Mouse (Mus musculus): ENCODE measurements around the gene Zfp961. TPM values are rescaled to one million over a fixed set of nuclear protein-coding genes. Genes with fewer than 3 reads are reported as not detected.
"Not testable (repeated sequence)": the region's sequence is repeated elsewhere in the genome, so short reads cannot be mapped to it uniquely, and the experiment has no call there.

Gene Zfp961
- polyA plus RNA-seq, 1 experiment from 2014 or later, result 22.9 TPM

DNA sequence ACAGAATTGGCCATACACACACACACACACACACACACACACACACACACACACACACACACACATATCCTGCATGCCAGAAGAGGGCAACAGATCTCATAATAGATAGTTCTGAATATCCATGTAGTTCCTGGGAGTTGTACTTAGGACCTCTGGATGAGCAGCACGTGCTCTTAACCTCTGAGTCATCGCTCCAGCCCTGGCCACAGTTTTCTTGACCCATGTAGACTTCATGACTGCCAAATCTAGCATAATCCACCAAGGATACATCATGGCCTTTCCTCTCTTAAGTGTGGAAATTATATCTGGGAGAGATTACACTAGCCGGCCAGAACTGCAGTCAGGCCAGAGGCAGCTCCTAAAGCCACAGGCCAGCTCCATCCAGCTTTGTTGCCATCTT is 24.3 kb upstream of the Zfp961 start:
- H3K36me3 ChIP-seq (ENCODE audit: control insufficient read depth, insufficient read depth, low read length), result peaks cover 6% of the 10 kb centered on the region
- no peaks in the 10 kb centered on the region for H3K4me1 ChIP-seq (ENCODE audit: control insufficient read depth, insufficient read depth, low read length)
- H3K9ac ChIP-seq (ENCODE audit: low read length), result no peak overlapping the region
- no peak for DNase-seq (ENCODE audit: low spot score)
- WGBS, result 100% methylated on average over 3 of the region's 3 CpGs
- no peaks in the 10 kb centered on the region for H3K27me3 ChIP-seq (ENCODE audit: control insufficient read depth, insufficient read depth, low read length)
- no peak for ATAC-seq (ENCODE audit: insufficient read depth, low FRiP score, low TSS enrichment)
- H3K4me2 ChIP-seq (ENCODE audit: low read depth), result no peak overlapping the region
- H3K9me3 ChIP-seq (ENCODE audit: control insufficient read depth, low read length), result 0 out of 2 replicates have a peak, but pooled peaks cover 2% of the 10 kb centered on the region
- no peak overlapping the region for H3K27ac ChIP-seq (ENCODE audit: low read depth, low read length)
- H3K4me3 ChIP-seq (ENCODE audit: low read depth, low read length), result no peak overlapping the region

GRCm38 (mm10) chr8:71927779-71928178 is 23.1 kb upstream of the Zfp961 start:
- H3K36me3 ChIP-seq (ENCODE audit: control insufficient read depth, insufficient read depth, low read length), result peaks cover 7% of the 10 kb centered on the region
- H3K9me3 ChIP-seq (ENCODE audit: control insufficient read depth, low read length), result 0 out of 2 replicates have a peak, but pooled peaks cover 3% of the 10 kb centered on the region
- DNase-seq (ENCODE audit: low spot score) (no peak), ATAC-seq (ENCODE audit: insufficient read depth, low FRiP score, low TSS enrichment) (no peak)
- H3K4me3 ChIP-seq (ENCODE audit: low read depth, low read length), result no peak overlapping the region
- H3K27ac ChIP-seq (ENCODE audit: low read depth, low read length), result no peak overlapping the region
- H3K27me3 ChIP-seq (ENCODE audit: control insufficient read depth, insufficient read depth, low read length), result no peaks in the 10 kb centered on the region
- no peaks in the 10 kb centered on the region for H3K4me1 ChIP-seq (ENCODE audit: control insufficient read depth, insufficient read depth, low read length)
- no peak overlapping the region for H3K4me2 ChIP-seq (ENCODE audit: low read depth)
- no peak overlapping the region for H3K9ac ChIP-seq (ENCODE audit: low read length)

GRCm38 (mm10) chr8:71938037-71938436 is 12.8 kb upstream of the Zfp961 start:
- H3K4me2 ChIP-seq (ENCODE audit: low read depth); H3K9me3 ChIP-seq (ENCODE audit: control insufficient read depth, low read length); H3K27ac ChIP-seq (ENCODE audit: low read depth, low read length); H3K9ac ChIP-seq (ENCODE audit: low read length); H3K4me3 ChIP-seq (ENCODE audit: low read depth, low read length); DNase-seq (ENCODE audit: low spot score); H3K4me1 ChIP-seq (ENCODE audit: control insufficient read depth, insufficient read depth, low read length); ATAC-seq (ENCODE audit: insufficient read depth, low FRiP score, low TSS enrichment); H3K36me3 ChIP-seq (ENCODE audit: control insufficient read depth, insufficient read depth, low read length); H3K27me3 ChIP-seq (ENCODE audit: control insufficient read depth, insufficient read depth, low read length): not testable (repeated sequence)
- 83% methylated on average over 2 of the region's 2 CpGs for WGBS

GRCm38 (mm10) chr8:71940293-71941208 is 10.3 kb upstream of the Zfp961 start:
- Histone ChIP-seq H3K27me3 (ENCODE audit: control insufficient read depth, insufficient read depth, low read length) (no peaks in the 10 kb centered on the region), H3K4me3 (ENCODE audit: low read depth, low read length) (no peak overlapping the region), H3K9ac (ENCODE audit: low read length) (no peak overlapping the region), H3K36me3 (ENCODE audit: control insufficient read depth, insufficient read depth, low read length) (no peaks in the 10 kb centered on the region), H3K27ac (ENCODE audit: low read depth, low read length) (no peak overlapping the region), H3K4me1 (ENCODE audit: control insufficient read depth, insufficient read depth, low read length) (no peaks in the 10 kb centered on the region), H3K4me2 (ENCODE audit: low read depth) (no peak overlapping the region), H3K9me3 (ENCODE audit: control insufficient read depth, low read length) (no peaks in the 10 kb centered on the region)
- DNase-seq (ENCODE audit: low spot score) (no peak), ATAC-seq (ENCODE audit: insufficient read depth, low FRiP score, low TSS enrichment) (no peak)
- WGBS, result 76% methylated on average over 2 of the region's 2 CpGs

GRCm38 (mm10) chr8:71941776-71942175 is 9.1 kb upstream of the Zfp961 start:
- Histone ChIP-seq H3K4me2 (ENCODE audit: low read depth) (no peak overlapping the region), H3K9ac (ENCODE audit: low read length) (no peak overlapping the region), H3K27ac (ENCODE audit: low read depth, low read length) (no peak overlapping the region), H3K9me3 (ENCODE audit: control insufficient read depth, low read length) (no peaks in the 10 kb centered on the region), H3K36me3 (ENCODE audit: control insufficient read depth, insufficient read depth, low read length) (no peaks in the 10 kb centered on the region), H3K27me3 (ENCODE audit: control insufficient read depth, insufficient read depth, low read length) (no peaks in the 10 kb centered on the region), H3K4me1 (ENCODE audit: control insufficient read depth, insufficient read depth, low read length) (no peaks in the 10 kb centered on the region), H3K4me3 (ENCODE audit: low read depth, low read length) (no peak overlapping the region)
- no peak for DNase-seq (ENCODE audit: low spot score)
- no peak for ATAC-seq (ENCODE audit: insufficient read depth, low FRiP score, low TSS enrichment)
- WGBS, result 94% methylated on average over 1 of the region's 1 CpGs

- Histone ChIP-seq H3K9ac (ENCODE audit: low read length) (no peak overlapping the region), H3K27ac (ENCODE audit: low read depth, low read length) (no peak overlapping the region), H3K9me3 (ENCODE audit: control insufficient read depth, low read length) (no peaks in the 10 kb centered on the region), H3K4me2 (ENCODE audit: low read depth) (no peak overlapping the region), H3K4me1 (ENCODE audit: control insufficient read depth, insufficient read depth, low read length) (peaks cover 4% of the 10 kb centered on the region; the same call in 1 of the 2 replicates), H3K27me3 (ENCODE audit: control insufficient read depth, insufficient read depth, low read length) (no peaks in the 10 kb centered on the region), H3K36me3 (ENCODE audit: control insufficient read depth, insufficient read depth, low read length) (no peaks in the 10 kb centered on the region), H3K4me3 (ENCODE audit: low read depth, low read length) (no peak overlapping the region)
- 94% methylated on average over 5 of the region's 5 CpGs for WGBS
- DNase-seq (ENCODE audit: low spot score) (no peak), ATAC-seq (ENCODE audit: insufficient read depth, low FRiP score, low TSS enrichment) (no peak)
Observed at GRCm38 (mm10) chr8:71948624-71949023, 2.2 kb upstream of the Zfp961 start.

DNA sequence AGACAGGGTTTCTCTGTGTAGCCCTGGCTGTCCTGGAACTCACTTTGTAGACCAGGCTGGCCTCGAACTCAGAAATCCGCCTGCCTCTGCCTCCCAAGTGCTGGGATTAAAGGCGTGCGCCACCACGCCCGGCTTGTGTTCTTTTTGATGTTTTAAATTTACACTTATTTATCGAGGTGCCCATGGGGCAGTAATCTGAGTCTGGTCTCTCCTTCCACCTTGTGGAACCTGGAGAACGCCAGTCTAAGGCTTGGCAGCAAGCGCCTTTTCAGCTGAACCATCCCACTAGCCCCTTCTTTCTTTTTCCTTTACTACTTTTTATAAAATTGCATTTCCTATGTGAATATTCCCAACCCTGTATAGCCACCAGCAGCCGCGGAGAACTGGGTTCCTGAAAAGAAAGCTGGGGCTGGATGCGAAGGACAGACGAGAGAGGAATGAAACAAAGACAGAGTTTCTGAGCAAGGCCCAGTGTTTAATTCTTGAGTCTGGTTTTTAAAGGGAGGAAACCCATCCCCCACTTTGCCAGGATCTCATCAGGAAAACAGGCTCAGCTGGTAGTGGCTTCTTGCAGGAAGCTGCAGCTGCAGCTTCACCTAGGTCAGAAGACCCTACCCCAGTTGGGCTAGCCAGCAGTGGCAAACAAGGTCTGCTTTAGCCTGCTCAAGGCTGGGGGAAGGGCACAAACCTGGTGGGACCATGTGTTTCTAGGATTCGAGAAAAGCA is 761 bp downstream of the Zfp961 start:
- no peaks in the 10 kb centered on the region for H3K27me3 ChIP-seq (ENCODE audit: control insufficient read depth, insufficient read depth, low read length)
- H3K9me3 ChIP-seq (ENCODE audit: control insufficient read depth, low read length), result no peaks in the 10 kb centered on the region
- no peaks in the 10 kb centered on the region for H3K36me3 ChIP-seq (ENCODE audit: control insufficient read depth, insufficient read depth, low read length)
- peaks cover 4% of the 10 kb centered on the region; the same call in 1 of the 2 replicates for H3K4me1 ChIP-seq (ENCODE audit: control insufficient read depth, insufficient read depth, low read length)
- peak overlapping the region; percentile 86 for H3K9ac ChIP-seq (ENCODE audit: low read length)
- ATAC-seq (ENCODE audit: insufficient read depth, low FRiP score, low TSS enrichment) (no peak), DNase-seq (ENCODE audit: low spot score) (peak; percentile 24)
- no peak overlapping the region for H3K27ac ChIP-seq (ENCODE audit: low read depth, low read length)
- 48% methylated on average over 12 of the region's 14 CpGs for WGBS
- peak overlapping the region; percentile 66 for H3K4me3 ChIP-seq (ENCODE audit: low read depth, low read length)
- peak overlapping the region; percentile 53 for H3K4me2 ChIP-seq (ENCODE audit: low read depth)

- H3K27me3 ChIP-seq (ENCODE audit: control insufficient read depth, insufficient read depth, low read length), result no peaks in the 10 kb centered on the region
- H3K4me3 ChIP-seq (ENCODE audit: low read depth, low read length), result no peak overlapping the region
- H3K36me3 ChIP-seq (ENCODE audit: control insufficient read depth, insufficient read depth, low read length), result no peaks in the 10 kb centered on the region
- DNase-seq (ENCODE audit: low spot score) (no peak), ATAC-seq (ENCODE audit: insufficient read depth, low FRiP score, low TSS enrichment) (no peak)
- H3K4me2 ChIP-seq (ENCODE audit: low read depth), result no peak overlapping the region
- H3K9ac ChIP-seq (ENCODE audit: low read length), result no peak overlapping the region
- H3K9me3 ChIP-seq (ENCODE audit: control insufficient read depth, low read length), result no peaks in the 10 kb centered on the region
- no peak overlapping the region for H3K27ac ChIP-seq (ENCODE audit: low read depth, low read length)
- peaks cover 4% of the 10 kb centered on the region; the same call in 1 of the 2 replicates for H3K4me1 ChIP-seq (ENCODE audit: control insufficient read depth, insufficient read depth, low read length)
- WGBS, result 90% methylated on average over 1 of the region's 1 CpGs
Observed at GRCm38 (mm10) chr8:71952489-71952888, 1.7 kb downstream of the Zfp961 start.

Data from neural tube, embryonic 11.5 days (tissue).